Mouse (Mus musculus) kidney, postnatal 36 days (tissue): ENCODE results near the gene Pip4k2c.
A peak's percentile ranks its signal among the peaks of the same experiment; 100 is the strongest.

Experiments used
- DNase-seq, 2 experiments: peaks; one replicate each; pipeline ENCODE4 v3.0.0; 2021 to 2022; ENCODE audit warnings: mixed read lengths in 2 of 2

Pip4k2c gene

DNA sequence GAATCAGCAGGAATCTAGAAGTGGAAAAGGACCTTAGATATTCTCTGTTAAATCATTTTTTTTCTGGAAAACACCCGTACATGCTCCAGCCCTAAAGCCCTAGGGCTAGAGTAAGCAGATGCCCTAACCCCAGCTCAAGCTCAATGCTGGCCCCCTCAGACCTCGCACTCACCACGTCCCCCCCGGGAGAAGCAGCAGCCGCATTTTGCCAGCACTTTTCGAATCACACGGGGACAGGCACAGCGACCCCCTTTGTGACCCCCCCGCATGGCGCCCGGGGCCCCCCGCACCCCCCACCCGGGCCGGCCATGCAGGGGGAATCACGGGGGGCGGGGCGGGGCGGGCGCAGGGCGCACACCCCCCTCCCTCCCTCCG lies 23.3 kb downstream of the Pip4k2c start:
- DNase-seq: no peak

GRCm38 (mm10) chr10:127187371-127188078 lies 23.9 kb downstream of the Pip4k2c start:
- no peak for DNase-seq

DNA sequence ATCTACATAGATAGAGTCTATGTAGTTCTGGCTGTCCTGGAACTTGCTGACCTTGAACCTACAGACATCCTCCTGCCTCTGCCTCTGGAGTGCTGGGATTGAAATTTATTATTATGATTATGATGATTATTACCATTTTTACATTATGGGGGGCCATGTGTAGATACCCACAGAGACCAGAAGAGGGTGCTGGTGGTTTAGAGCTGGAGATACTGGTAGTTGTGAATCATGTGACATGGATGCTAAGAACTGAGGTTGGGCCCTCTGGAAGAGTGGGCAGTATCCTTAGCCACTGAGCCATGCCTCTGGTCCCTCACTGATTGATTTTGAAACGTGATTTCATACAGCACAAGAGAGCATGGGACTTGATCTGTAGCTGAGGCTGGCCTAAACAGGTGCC lies 24.9 kb downstream of the Pip4k2c start:
- no peak for DNase-seq

DNA sequence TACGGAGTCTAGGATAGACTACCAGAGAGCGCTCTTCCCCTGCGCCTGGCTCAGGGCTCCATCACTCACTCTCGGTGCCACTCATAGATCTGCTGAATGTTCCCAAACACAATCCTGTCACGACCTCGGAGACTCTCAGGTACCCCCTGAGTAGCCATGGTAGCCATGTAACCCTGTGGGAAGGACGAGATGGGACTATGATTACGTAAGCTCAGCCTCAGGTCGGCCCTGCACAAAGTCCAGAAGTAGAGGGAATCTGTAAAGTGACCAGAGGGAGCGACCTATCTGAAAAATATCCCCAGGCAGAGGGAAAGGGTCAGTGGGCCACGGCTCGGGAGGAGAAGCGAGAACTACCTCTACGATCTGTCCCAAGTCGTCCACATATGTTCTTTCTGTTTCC lies 25.9 kb downstream of the Pip4k2c start:
- DNase-seq: no peak

- DNase-seq: no peak
Measured at GRCm38 (mm10) chr10:127185101-127185500, 26.3 kb downstream of the Pip4k2c start.

DNA sequence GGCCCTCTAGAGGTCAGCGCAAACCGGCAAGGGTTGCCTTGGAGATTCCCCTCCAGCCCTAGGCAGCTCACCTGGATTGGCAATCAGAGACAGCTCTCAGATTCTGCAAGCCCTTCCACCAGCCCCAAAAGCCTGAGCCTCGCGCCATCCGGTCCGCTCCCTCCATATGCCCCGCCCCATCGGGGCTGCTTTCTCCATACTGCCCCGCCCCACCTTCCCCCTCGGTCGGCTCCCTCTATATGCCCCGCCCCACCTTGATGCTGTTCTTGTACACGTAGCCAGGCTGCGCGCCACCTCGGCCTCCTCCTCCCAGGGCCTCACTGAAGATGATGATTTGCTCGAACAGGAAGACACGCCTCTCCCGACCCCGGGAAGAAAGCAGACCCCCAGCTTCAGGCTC lies 27.6 kb downstream of the Pip4k2c start:
- DNase-seq: no peak

DNA sequence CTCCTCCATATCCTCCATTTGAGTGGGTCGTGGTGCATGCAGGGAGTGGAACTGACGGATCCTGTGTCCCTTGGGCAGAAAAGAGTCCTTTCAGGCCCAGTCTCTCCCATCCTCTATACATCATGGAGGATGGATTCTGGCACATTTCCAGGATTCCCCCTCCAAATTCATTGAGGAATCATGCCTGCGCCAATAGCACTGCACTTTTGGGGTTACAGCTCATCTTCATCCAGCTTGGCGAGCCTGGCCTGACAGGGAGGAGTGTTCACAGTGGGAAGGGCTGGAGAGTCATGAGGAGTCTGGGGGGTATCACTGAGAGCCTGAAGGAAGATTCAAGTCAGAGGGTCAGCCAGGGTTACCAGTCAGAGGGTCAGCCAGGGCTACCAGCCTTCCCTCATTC lies 28.8 kb downstream of the Pip4k2c start:
- DNase-seq: no peak

DNA sequence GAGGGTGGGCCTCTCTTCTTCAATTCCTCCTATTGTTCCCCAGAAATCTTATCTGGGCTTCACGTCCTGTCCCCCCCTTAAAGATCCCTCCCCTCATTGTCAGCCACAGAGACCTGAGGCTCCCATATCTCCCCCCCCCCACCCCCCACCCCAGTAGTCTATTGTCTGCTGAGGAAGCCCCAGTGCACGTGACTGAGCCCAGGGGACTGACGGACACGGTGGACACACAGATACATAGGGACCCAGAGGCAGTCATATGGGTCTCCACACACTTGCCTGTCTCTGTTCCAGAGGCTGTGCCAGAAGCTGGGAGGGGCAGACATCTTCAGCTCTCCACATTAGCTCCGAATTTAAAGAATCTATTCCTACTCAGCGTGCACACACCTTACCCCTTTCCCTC lies 29.8 kb downstream of the Pip4k2c start:
- no peak for DNase-seq

GRCm38 (mm10) chr10:127180695-127181047 lies 30.7 kb downstream of the Pip4k2c start:
- DNase-seq: no peak

DNA sequence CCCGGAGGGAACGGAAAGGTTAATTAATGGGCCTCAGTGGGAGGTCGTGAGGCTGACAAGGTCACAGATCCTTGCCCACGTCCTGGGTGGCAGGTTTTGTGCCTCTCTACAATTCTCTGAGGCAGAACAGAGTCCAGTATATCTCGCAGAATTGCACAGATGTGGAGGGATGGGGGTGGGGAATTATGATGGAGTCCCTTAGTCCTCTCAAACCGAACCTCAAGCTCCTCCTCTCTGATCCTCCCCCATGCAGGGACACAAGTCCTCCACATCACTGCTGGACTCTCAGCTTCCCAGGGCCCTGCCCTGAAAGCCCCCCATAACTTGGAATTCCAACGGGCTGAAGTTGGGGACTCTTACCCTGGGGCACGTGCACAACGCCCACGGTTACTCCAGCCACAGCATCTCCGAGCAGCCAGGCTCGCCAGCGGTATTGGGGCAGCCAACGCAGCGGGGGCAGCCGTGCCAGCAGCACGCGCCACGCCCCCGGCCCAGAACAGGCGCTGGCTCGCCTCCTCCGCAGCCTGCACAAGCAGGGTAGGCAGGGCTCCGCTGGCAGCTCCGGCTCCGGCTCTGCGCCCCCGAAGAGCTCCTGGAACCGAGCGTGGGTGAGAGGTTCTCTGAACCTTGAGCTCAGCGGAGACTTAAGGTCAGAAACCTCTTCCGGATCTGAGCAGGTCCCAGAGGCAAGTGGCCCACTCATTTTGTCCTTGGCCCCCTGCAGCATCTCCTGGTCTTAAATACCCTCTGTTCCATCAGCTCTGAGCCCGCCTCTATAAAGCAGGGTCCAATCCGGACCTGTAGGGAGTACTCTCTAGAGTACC lies 31.3 kb downstream of the Pip4k2c start, which contains the start of gene Slc26a10:
Gene Slc26a10 (minus strand): TSS at position 775 of the 824 bp plus-strand sequence.
- DNase-seq: no peak

- no peak for DNase-seq
Measured at GRCm38 (mm10) chr10:127178286-127179027, 32.9 kb downstream of the Pip4k2c start.

DNA sequence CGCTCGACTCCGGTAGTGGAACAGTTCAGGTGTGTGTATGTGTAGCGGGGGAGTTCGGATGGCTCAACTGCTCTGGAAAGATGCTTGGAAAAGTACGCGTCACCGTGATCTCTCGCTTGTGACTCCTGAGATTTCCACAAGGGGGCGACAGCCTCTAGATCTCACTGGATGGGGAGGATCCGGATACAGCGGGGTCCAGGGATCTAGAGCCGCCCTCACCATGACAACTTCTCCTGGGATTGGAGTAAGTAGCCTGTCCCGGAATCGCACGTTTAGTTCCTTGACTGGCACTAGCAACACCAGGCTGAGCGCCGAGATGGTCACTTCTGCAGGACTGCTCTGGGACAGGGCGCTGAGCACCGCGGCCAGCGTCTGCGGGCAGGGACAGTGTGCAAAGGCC lies 33.7 kb downstream of the Pip4k2c start:
- peak; percentile 69 to 86 for DNase-seq

GRCm38 (mm10) chr10:127177235-127177634 lies 34.1 kb downstream of the Pip4k2c start:
- no peak for DNase-seq

GRCm38 (mm10) chr10:127176756-127177155 lies 34.6 kb downstream of the Pip4k2c start:
- no peak for DNase-seq

DNA sequence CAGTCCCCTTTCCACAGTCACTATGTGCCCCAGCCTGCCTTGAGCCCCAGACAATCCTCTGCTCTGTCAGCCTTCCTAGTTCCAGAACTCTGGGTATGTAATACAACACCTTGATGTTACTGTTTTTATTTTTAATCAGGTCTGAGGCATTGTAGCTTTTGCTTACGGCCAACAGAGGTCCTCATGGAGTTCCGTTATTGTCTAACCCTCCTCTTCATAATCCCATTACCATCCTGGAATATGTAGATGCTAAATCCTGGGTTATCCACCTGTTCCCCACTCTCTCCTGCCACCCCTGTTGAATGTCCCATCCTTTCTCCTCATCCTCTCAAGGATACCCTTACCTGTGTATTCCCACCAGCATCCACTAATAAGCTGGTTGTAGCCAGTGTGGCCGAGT lies 35.2 kb downstream of the Pip4k2c start:
- DNase-seq: no peak

DNA sequence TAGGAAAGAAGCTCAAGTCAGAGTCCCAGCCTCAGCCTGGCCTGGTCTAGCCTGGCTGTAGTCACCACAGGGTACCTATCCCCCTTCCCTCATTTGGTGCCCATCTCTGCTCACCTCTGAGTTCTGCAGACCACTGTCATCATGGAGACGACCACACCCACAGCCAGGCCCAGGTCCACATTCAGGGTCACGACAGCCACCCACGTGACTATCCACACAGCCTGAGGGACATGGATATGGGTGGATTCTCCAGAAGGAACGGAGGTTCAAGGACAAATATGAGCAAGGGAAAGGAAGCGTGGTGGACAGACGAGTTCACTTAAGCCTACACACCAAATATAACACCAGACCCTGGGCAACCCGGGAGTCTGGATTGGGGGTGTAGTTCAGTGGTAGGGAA lies 37.2 kb downstream of the Pip4k2c start:
- DNase-seq: no peak

DNA sequence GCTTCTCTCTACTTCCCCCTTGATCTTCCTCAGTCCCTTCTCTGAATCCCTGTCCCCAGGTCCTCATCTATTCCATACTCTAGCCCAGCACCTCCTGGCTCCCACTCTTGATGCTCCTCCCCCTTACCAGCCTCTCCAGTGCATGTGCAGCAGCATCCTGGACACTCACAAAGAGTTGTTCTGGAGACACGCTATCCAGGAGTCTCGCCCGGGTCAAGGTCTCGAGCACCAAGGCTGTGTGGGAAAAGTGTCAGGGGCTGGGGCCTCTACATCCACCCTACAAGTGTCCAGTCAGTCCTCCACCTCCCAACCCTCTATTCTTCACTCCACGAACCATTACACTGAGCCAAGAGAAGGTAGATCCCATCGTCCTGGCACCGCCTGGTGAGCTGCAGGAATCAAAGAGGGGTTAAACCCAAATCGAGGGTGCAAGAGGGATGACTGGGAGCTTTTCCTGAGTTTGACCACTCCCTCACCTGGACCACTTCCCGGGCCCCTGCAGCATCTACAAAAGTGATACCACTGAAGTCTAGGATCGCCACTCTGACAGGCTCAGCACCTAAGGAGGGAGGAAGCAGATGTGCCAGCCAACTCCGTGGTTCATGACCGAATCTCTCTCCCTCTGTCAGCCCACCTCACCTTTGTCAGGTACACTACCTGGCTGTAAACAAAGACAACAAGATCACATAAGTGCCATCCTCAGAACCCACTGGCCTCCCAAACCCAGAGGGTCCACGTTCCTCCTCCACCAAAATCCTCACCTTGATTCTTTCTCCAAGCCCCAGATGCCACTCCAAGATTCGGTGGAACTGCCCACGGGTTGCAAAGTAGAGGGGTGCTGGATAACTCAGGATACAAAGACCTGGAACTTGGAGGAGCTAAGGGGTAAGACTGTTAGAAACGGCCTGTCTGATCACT lies 38.0 kb downstream of the Pip4k2c start:
- DNase-seq: no peak

DNA sequence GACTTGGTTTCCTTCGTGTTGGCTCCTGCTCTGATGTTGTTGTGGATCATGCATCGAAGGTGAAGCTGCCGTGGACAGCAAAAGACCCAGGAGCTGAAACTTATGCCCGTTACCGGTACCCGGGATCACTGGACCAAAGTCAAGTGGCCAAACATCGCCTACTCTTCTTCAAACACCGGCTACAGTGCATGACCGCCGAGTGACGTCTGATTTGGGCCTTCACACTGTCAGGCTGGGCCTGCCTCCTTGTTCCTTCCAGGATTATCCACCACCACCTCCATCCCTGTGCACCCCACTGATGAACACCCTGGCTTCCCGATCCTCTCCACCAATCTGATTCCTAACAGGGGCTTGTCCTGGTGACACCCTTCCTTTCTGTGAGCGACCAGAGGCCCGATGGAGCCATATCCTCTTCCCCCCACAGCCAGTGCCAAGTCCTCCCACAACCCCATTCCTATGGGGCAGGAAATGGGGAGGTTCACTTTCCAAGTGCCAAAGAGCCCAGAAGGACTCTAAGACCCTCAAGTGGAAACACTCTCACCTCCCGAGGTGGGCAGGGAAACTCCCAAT lies 39.7 kb downstream of the Pip4k2c start:
- DNase-seq: no peak

GRCm38 (mm10) chr10:127170837-127171272 lies 40.5 kb downstream of the Pip4k2c start:
- peak; percentile 76 to 90 for DNase-seq

DNA sequence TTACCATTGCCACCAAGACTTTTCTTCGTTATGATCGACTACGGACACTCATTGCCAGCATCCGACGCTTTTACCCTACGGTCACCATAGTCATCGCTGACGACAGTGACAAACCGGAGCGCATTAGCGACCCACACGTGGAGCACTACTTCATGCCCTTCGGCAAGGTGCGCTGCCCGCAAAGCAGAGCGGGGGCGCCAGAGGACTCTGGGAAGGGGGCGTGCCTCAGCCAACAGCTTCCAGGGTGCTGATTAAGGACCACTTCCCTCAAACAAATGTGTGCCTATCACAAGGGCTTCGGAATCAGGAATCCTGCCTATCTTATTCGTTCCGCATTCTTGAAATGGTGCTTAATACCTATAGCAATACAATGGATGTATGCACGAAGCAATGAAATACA lies 41.4 kb downstream of the Pip4k2c start:
- peak in 1 of 2 experiments; percentile 53 for DNase-seq

- no peak for DNase-seq
Measured at GRCm38 (mm10) chr10:127167614-127168192, 43.7 kb downstream of the Pip4k2c start.
